8 mouse cellular contexts compared by ENCODE assay signal in genomic region chr8:91713677-91714312, GRCm38 (mm10).
DNase-seq lines count a peak whose midpoint lies in the region; ATAC-seq lines count a peak whose summit lies in the region.

No protein-coding gene starts in this region.

- H3K4me1 ChIP-seq in midbrain, embryonic 14.5 days (ENCODE audit: control insufficient read depth, insufficient read depth, low read length): peaks cover 62% of the 10 kb centered on the region

- intact Hi-C loops in left cerebral cortex, postnatal 4 days (cut with DNase I): no loop called here

- no peak for ATAC-seq in midbrain, embryonic 14.5 days (ENCODE audit: low FRiP score, low TSS enrichment)

- H3K9me3 ChIP-seq in midbrain, embryonic 14.5 days (ENCODE audit: control insufficient read depth, low read length): no peaks in the 10 kb centered on the region

- H3K4me3 ChIP-seq in midbrain, embryonic 14.5 days (replicated peaks; ENCODE audit: low read depth, low read length): peak overlapping the region; percentile 18

- peak overlapping the region; percentile 62 for H3K27ac ChIP-seq in midbrain, embryonic 14.5 days (replicated peaks; ENCODE audit: low read depth, low read length)

- DNase-seq in adrenal gland, postnatal 10 days: peak; percentile 7
- no peak for DNase-seq in adrenal gland, postnatal 4 days (ENCODE audit: low spot score in 2 of 2)
- peak; percentile 88 for DNase-seq in forelimb bud, embryonic 11.5 days (ENCODE audit: low read depth, low spot score)
- peak; percentile 30 to 56 for DNase-seq in kidney, postnatal 25 days
- DNase-seq in midbrain, embryonic 14.5 days: peak; percentile 69
- DNase-seq in Muller cell, postnatal 12 days (ENCODE audit: inconsistent ontology term): no peak
- DNase-seq in left cerebral cortex, postnatal 4 days: no peak
- no peak for DNase-seq in left cerebral cortex, adult 11 months (ENCODE audit: low spot score)

- peak overlapping the region; percentile 59 for H3K4me2 ChIP-seq in midbrain, embryonic 14.5 days (ENCODE audit: low read length)

- peak overlapping the region; percentile 39 for H3K9ac ChIP-seq in midbrain, embryonic 14.5 days (replicated peaks; ENCODE audit: low read length)

- 7% methylated on average over 12 of the region's 12 CpGs for WGBS in midbrain, embryonic 14.5 days

- H3K36me3 ChIP-seq in midbrain, embryonic 14.5 days (ENCODE audit: control insufficient read depth, insufficient read depth, low read length): no peaks in the 10 kb centered on the region

- no peaks in the 10 kb centered on the region for H3K27me3 ChIP-seq in midbrain, embryonic 14.5 days (ENCODE audit: control insufficient read depth, insufficient read depth, low read length)

Comparison
In these comparisons a context has a peak if more than half of its experiments do, and no peak if none do; other contexts are left out.
1. DNase-seq: peak in adrenal gland, postnatal 10 days (single experiment), forelimb bud, embryonic 11.5 days (single experiment), kidney, postnatal 25 days (2 of 2) and midbrain, embryonic 14.5 days (single experiment); none in adrenal gland, postnatal 4 days (0 of 2), Muller cell, postnatal 12 days (single experiment), left cerebral cortex, postnatal 4 days (single experiment) and left cerebral cortex, adult 11 months (single experiment).